25 mouse cellular contexts compared by ENCODE assay signal in genomic region chr7:74340419-74340954, GRCm38 (mm10).
DNase-seq lines count a peak whose midpoint lies in the region; ATAC-seq and TF ChIP-seq lines count a peak whose summit lies in the region.
"Had no signal": no experiment of that assay in that cellular context is flagged by ENCODE, and none has a peak within 500 bp of the region (broad histone marks: within the 10 kb centered on the region; RNA-seq: fewer than 3 reads in every experiment).

No protein-coding gene starts in this region.

- peaks cover 12% of the 10 kb centered on the region for H3K4me1 ChIP-seq in bone marrow, adult 2 months (ENCODE audit: control insufficient read depth, insufficient read depth, low read length)
- no peaks in the 10 kb centered on the region for H3K4me1 ChIP-seq in forebrain, embryonic 12.5 days
- H3K4me1 ChIP-seq: embryonic facial prominence, embryonic 15.5 days; forebrain, embryonic 15.5 days; midbrain, embryonic 12.5 days had no signal

- no peaks in the 10 kb centered on the region for H3K36me3 ChIP-seq in forebrain, embryonic 12.5 days (replicated peaks)
- H3K36me3 ChIP-seq: embryonic facial prominence, embryonic 15.5 days; forebrain, embryonic 15.5 days; G1E; limb, embryonic 13.5 days; liver, embryonic 13.5 days; midbrain, embryonic 12.5 days; stomach, embryonic 15.5 days had no signal

- WGBS in bone marrow, adult 2 months: 31% methylated on average over 8 of the region's 8 CpGs
- 90% methylated on average over 8 of the region's 8 CpGs for WGBS in forebrain, embryonic 12.5 days

- intact Hi-C loops in left cerebral cortex, postnatal 14 days (cut with DNase I): no loop called here

- H3K9ac ChIP-seq in forebrain, embryonic 12.5 days: no peak overlapping the region
- H3K9ac ChIP-seq: embryonic facial prominence, embryonic 15.5 days; forebrain, embryonic 15.5 days; limb, embryonic 13.5 days; liver, embryonic 13.5 days; midbrain, embryonic 12.5 days; stomach, embryonic 15.5 days had no signal

- ATAC-seq in megakaryocyte, adult 5-6 weeks (ENCODE audit: poor library complexity, severe bottlenecking): peak; percentile 81
- ATAC-seq in forebrain, embryonic 12.5 days (ENCODE audit: low FRiP score): no peak
- ATAC-seq: forebrain, embryonic 15.5 days had no signal

- no peak for TF ChIP-seq POLR2A in bone marrow, adult 2 months (IDR thresholded peaks at IDR 0.05; ENCODE audit: borderline replicate concordance, control insufficient read depth, low read depth, low read length)

- H3K4me3 ChIP-seq in bone marrow, adult 2 months (replicated peaks; ENCODE audit: control insufficient read depth, low read depth, low read length): no peak overlapping the region
- H3K4me3 ChIP-seq in forebrain, embryonic 12.5 days (replicated peaks): no peak overlapping the region
- H3K4me3 ChIP-seq: embryonic facial prominence, embryonic 15.5 days; forebrain, embryonic 15.5 days; heart, embryonic 10.5 days; limb, embryonic 13.5 days; liver, embryonic 13.5 days; midbrain, embryonic 12.5 days; stomach, embryonic 15.5 days had no signal

- H3K27me3 ChIP-seq in forebrain, embryonic 12.5 days: no peaks in the 10 kb centered on the region; the same call in 1 of the 2 replicates
- H3K27me3 ChIP-seq: embryonic facial prominence, embryonic 15.5 days; forebrain, embryonic 15.5 days; limb, embryonic 13.5 days; liver, embryonic 13.5 days; midbrain, embryonic 12.5 days; stomach, embryonic 15.5 days had no signal

- TF ChIP-seq CTCF in bone marrow, adult 2 months (IDR thresholded peaks at IDR 0.05; ENCODE audit: control insufficient read depth, insufficient read depth, low read length): no peak

- H3K27ac ChIP-seq in bone marrow, adult 2 months (ENCODE audit: control insufficient read depth, insufficient read depth, low read depth, low read length, poor library complexity): peak overlapping the region; percentile 29
- H3K27ac ChIP-seq in forebrain, embryonic 12.5 days: no peak overlapping the region
- H3K27ac ChIP-seq: embryonic facial prominence, embryonic 15.5 days; forebrain, embryonic 15.5 days; heart, embryonic 10.5 days; limb, embryonic 13.5 days; liver, embryonic 13.5 days; midbrain, embryonic 12.5 days; stomach, embryonic 15.5 days had no signal

- peak; percentile 23 for DNase-seq in CD4-positive, CD25-positive, alpha-beta regulatory T cell, adult 2 months (ENCODE audit: low read depth, low spot score)
- DNase-seq in thymus, postnatal 10 days (ENCODE audit: low spot score in 2 of 2): peak; percentile 20 to 22
- no peak for DNase-seq in left cerebral cortex, postnatal 14 days (ENCODE audit: low spot score in 2 of 2)
- DNase-seq in right cerebral cortex, postnatal 25 days: no peak
- DNase-seq in left cerebral cortex, adult 18-20 months (ENCODE audit: low spot score in 2 of 2): no peak
- DNase-seq: adrenal gland, adult 8-10 months; cerebellum, adult 2 months; cerebellum, postnatal 36 days; heart, postnatal 4 days; kidney, adult 9 months; kidney, postnatal 14 days; liver, embryonic 13.5 days; lung, adult 2 months; retina, postnatal 1 day; right cerebral cortex, postnatal 4 days had no signal

- no peaks in the 10 kb centered on the region for H3K9me3 ChIP-seq in forebrain, embryonic 12.5 days
- H3K9me3 ChIP-seq: embryonic facial prominence, embryonic 15.5 days; forebrain, embryonic 15.5 days; heart, embryonic 10.5 days; limb, embryonic 13.5 days; liver, embryonic 13.5 days; midbrain, embryonic 12.5 days; stomach, embryonic 15.5 days had no signal

- no peak overlapping the region for H3K4me2 ChIP-seq in forebrain, embryonic 12.5 days
- H3K4me2 ChIP-seq: embryonic facial prominence, embryonic 15.5 days; forebrain, embryonic 15.5 days; limb, embryonic 13.5 days; liver, embryonic 13.5 days; midbrain, embryonic 12.5 days; stomach, embryonic 15.5 days had no signal

Comparison
In these comparisons a context has a peak if more than half of its experiments do, and no peak if none do; other contexts are left out.
1. DNase-seq: peak in CD4-positive, CD25-positive, alpha-beta regulatory T cell, adult 2 months (single experiment) and thymus, postnatal 10 days (2 of 2); none in left cerebral cortex, postnatal 14 days (0 of 2), right cerebral cortex, postnatal 25 days (single experiment) and left cerebral cortex, adult 18-20 months (0 of 2).